Mouse (Mus musculus) embryo, embryonic 9.5 days (tissue): ENCODE measurements around the gene Fam53b.
A peak's percentile ranks its signal among the peaks of the same experiment; 100 is the strongest.

Experiments used
- DNase-seq: peaks from one replicate; pipeline ENCODE4 v3.0.0-alpha.2; 2017; ENCODE audit errors: extremely low spot score

The Fam53b gene

GRCm38 (mm10) chr7:132813416-132814088, at the start of gene Fam53b:
TSS of gene Fam53b (minus strand) at chr7:132813886.
- peak; percentile 79 for DNase-seq

- peak; percentile 88 for DNase-seq
These were observed 45.6 kb upstream of the Fam53b start, which contains the start of gene Abraxas2 for GRCm38 (mm10) chr7:132859042-132859958. TSS of gene Abraxas2 (plus strand) at chr7:132859225.

- no peak for DNase-seq
These were observed 44.4 kb upstream of the Fam53b start for GRCm38 (mm10) chr7:132858043-132858608.

- no peak for DNase-seq
These were observed 42.4 kb upstream of the Fam53b start for GRCm38 (mm10) chr7:132856083-132856482.

GRCm38 (mm10) chr7:132853946-132854345, 40.3 kb upstream of the Fam53b start:
- DNase-seq: no peak

- no peak for DNase-seq
These were observed 39.7 kb upstream of the Fam53b start for GRCm38 (mm10) chr7:132853361-132853760.

GRCm38 (mm10) chr7:132852173-132852844, 38.6 kb upstream of the Fam53b start, which contains the start of gene Eef1akmt2:
TSS of gene Eef1akmt2 (minus strand) at chr7:132852673.
- DNase-seq: peak; percentile 92

GRCm38 (mm10) chr7:132843152-132843551, 29.5 kb upstream of the Fam53b start:
- no peak for DNase-seq

- no peak for DNase-seq
These were observed 28.8 kb upstream of the Fam53b start for GRCm38 (mm10) chr7:132842455-132842854.

- no peak for DNase-seq
These were observed 27.6 kb upstream of the Fam53b start for GRCm38 (mm10) chr7:132841287-132841686.

GRCm38 (mm10) chr7:132830955-132831354, 17.3 kb upstream of the Fam53b start:
- DNase-seq: no peak

- DNase-seq: no peak
These were observed 10.8 kb upstream of the Fam53b start for GRCm38 (mm10) chr7:132824346-132825022.

GRCm38 (mm10) chr7:132823832-132824231, 10.1 kb upstream of the Fam53b start:
- no peak for DNase-seq

GRCm38 (mm10) chr7:132820692-132821091, 7.0 kb upstream of the Fam53b start:
- no peak for DNase-seq

- DNase-seq: no peak
These were observed 3.4 kb upstream of the Fam53b start for GRCm38 (mm10) chr7:132817056-132817455.

GRCm38 (mm10) chr7:132816528-132816927, 2.8 kb upstream of the Fam53b start:
- no peak for DNase-seq

GRCm38 (mm10) chr7:132815081-132815480, 1.4 kb upstream of the Fam53b start:
- peak; percentile 45 for DNase-seq

GRCm38 (mm10) chr7:132814089-132814450, 384 bp upstream of the Fam53b start:
- DNase-seq: no peak

GRCm38 (mm10) chr7:132812619-132813415, 869 bp downstream of the Fam53b start:
- DNase-seq: peak; percentile 49
